Mouse (Mus musculus) granulocyte monocyte progenitor cell, adult 5-6 weeks (primary cell): ENCODE data around the gene Slc6a21. TPM values are rescaled to one million over a fixed set of nuclear protein-coding genes. Genes with fewer than 3 reads are reported as not detected.
"Not testable (repeated sequence)": the region's sequence is repeated elsewhere in the genome, so short reads cannot be mapped to it uniquely, and the experiment has no call there.

ENCODE experiments used
- ATAC-seq: replicated peaks from 2 replicates; pipeline ENCODE4 v1.8.0; 2016; ENCODE audit warnings: mild to moderate bottlenecking, moderate TSS enrichment, inconsistent platforms; ENCODE audit not compliant: poor library complexity, severe bottlenecking
- total RNA-seq, 2 experiments: library from RNA; stranded (forward) in 1 of 2; stranded (reverse) in 1 of 2; fragments of 200-712, 200-1000 nt in 1 of 2; fragments of >200 nt in 1 of 2; fragmentation: Nextera tagmentation in 1 of 2; gene quantifications; 2 replicates each; pipeline ENCODE4 v1.2.3; 2014 to 2017

The Slc6a21 gene
- total RNA-seq, 2 experiments from 2014 or later = not detected

DNA sequence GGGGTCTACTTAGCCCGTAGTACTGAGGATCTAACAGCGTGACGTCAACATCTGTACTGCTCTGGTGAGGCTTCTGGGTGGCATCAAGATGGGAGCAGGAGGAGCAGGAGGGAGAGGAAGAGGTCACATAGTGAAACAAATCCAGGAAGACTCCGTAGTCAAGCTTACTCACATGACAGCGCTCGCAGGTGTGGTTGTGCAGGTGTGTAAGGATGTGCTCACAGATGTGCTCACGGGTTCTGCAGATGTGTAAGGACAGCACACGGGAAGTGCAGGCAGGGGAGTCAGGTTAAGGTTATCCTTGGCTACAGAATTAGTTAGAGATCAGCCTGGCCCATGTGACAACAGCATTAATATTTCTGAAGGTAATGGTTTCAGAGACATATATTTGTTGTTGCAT is 23.5 kb upstream of the Slc6a21 start:
- no peak for ATAC-seq

DNA sequence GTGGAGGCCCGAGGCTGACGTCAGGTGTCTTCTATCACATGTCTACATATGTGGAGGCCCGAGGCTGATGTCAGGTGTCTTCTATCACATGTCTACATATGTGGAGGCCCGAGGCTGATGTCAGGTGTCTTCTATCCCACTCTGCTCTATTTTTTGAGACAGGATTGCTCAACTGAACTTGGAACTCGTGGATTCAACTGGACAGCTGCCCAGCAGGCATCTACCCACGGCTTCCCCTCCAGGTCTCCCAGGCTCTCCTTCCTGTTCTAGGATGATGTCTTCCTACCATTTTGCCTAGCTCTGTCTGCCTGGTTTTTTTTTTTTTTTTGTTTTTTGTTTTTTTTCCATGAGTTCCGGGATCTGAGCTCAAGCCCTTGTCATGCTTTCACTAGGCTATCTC is 21.5 kb upstream of the Slc6a21 start:
- not testable (repeated sequence) for ATAC-seq

DNA sequence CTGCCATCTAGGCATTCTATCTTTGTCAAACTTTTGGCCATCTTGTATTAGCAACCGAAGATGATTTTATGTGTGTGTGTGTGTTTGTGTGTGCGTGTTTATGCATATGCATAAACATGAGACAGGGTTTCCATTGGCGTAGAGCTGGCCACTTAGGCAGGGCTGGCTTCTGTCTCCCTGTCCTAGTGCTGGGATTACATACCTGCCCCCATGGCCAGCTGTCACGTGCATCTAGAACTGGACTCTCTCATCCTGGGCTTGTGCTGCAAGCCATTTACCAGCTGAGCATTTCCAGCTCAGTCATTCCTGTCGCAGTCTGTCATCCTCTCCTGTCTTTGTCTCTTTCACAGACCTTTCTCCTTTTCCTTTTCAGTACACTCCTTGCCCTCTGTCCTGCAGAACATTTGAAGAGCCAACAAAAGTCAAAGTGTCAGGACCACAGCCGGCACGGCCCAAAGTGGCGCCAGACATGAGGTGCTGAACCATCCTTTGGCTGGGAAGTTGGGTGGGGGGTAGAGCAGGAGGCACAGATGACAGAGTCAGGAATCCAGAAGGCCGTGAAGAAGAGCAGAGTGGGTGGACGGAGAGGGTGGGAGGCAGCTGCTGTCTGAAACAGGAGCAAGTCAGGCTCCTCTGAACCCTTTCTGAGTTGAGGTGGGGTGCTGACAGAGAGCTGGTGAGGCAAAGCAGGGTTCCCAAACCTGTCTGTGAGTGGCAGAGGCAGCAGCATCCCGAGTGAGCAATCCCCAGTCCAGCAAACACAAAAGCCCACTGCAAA is 20.1 kb upstream of the Slc6a21 start:
- no peak for ATAC-seq

DNA sequence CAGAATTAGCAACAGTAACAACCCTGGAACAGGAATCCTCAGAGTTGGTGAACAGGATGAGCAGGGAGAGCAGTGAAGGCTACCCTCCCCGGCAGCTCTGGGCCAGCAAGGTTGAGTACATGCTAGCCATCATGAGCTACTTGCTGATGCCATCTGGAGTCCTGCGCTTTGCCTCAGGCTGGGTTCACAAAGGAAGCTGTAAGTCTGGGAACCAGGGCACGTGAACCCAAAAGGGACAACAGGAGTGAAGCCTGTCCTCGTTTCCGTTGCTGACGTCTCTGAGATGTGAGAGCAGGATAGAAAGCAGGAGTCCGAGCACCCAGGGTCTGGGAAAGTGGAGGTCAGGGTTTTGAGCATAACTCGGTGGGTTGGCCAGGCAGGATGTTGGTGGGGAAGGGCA is 18.0 kb upstream of the Slc6a21 start:
- no peak for ATAC-seq

GRCm38 (mm10) chr7:45262266-45262665 is 15.0 kb upstream of the Slc6a21 start:
- ATAC-seq = no peak

DNA sequence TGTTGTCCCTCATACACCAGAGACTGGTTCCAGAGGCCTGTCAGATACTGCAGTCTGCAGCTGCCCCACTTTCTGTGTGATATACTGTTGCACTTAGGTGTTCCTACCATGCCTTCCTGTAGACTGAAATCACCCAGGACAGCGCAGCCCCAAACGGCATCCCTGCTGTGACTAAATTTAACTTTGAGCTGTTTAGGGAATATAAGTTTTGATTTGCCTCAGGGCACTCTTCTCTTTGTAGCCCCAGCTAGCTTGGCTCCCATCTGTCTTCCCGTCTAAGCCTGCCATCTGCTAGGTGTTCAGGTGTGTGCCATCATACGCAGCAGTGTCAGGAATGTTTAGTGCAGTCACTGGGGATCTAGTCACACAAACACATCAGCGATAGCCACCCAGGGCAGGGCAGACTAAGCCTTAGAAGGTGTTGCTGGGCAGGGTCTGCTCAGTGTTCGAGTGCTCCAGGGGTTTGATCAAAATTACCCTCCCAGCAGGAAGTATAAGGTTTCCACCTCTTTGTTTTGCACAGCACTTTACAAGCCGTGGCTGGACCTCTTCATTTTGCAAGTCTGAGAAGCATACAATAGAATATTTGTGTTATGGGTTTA is 14.2 kb upstream of the Slc6a21 start:
- no peak for ATAC-seq

DNA sequence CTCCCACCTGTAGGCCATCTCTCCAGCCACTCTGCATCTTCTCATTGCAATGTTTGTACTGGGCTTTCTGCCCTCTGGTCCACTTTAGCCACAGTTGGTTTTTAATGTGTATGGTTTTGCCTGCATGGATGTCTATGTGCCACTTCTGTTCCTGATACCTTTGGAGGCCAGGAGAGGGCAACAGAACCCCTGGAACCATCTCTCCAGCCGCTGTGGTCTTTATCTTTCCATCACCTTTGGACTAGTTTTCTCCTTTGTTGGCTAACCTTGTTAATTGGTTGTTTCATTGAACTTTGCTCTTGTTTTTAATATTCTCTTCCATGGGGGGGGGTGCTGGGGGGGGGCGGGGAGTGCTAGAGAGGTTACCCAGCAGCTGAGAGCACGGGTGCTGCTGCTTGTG is 13.0 kb upstream of the Slc6a21 start:
- no peak for ATAC-seq

- ATAC-seq = no peak
Observed at GRCm38 (mm10) chr7:45265518-45265917, 11.8 kb upstream of the Slc6a21 start.

DNA sequence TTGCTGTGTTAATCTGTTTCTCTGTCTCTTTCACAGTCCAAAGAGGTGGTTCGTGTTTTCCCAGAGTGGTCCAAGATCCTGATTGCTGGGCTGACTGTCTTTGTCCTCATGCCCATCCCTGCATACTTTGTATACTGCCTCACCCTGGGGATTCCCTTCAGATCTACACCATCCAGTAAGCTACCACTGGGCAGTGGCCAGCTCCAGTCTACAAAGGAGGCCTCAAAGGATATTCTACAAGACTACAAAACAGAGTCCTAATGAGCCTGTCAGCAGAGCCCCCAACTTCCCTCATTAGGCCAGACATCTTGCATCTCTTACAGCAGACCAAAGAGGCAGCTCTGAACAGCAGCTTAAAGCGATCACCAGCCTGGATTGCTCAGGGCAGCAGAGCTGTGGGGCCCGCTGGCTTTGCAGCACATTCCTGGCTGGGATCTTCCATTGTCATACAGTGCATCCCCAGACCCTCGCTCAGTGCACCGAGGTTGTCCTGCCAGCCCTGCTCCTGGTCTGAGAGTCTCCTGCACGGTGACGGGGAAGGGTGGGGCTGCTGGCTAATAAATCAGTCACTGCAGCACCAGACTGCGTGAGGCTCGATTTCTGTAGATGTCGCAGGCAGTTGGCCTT is 4.4 kb upstream of the Slc6a21 start:
- no peak for ATAC-seq

- ATAC-seq = no peak
Observed at GRCm38 (mm10) chr7:45273672-45274071, 3.6 kb upstream of the Slc6a21 start.

DNA sequence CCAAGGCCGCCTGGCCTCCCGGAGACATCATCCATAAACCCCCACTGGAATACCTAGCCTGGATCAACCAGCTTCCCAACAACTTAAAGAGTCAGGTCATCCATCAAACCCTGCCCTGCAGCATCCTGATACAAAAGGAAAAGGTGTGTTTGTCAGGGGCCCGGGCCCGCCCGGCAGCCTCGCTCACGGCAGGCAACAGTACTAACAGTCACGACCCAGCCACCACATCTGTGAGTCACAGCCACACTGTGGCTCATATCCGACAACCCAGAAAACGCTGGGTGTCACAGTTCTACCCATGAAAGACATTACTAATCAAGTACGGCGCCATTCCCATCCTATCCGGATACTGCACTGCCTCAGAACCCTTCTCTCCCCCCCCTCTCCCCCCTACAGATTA is 9.2 kb downstream of the Slc6a21 start:
- no peak for ATAC-seq

DNA sequence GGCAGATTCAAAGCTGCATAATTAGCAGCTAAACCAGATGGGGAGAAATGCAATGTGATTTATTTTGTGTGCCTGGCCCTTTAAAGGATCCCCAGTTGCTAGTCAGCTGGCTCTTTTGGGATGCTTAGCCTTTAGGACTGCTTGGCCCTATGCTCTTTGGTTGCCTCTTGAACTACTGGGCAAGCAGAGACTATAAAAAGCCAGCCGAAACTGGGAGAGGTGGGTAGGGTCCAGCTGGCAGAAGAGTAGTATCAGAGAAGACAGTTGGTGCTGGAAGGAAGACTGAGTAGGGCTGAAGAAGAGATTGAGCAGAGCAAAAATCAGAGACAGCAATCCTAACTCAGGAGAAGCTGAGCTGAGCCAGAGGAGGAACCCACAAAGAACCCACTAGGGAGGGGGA is 19.3 kb downstream of the Slc6a21 start:
- ATAC-seq = no peak

DNA sequence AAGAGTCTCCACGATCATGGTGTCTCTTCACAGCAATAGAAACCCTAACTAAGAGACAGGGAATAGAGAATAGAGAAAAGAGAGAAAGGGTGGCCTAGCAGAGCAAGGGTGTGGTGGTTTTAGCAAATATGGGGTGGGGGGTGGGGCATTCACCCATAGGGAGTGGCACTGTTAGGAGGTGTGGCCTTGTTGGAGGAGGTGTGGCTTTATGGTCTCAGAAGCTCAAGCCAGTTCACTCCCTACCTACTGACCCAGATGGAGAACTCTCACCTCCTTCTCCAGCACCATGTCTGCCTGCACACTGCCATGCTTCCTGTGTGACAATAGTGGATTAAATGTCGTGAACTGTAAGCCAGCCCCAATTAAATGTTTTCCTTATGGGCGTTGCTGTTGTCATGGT is 20.2 kb downstream of the Slc6a21 start:
- ATAC-seq = no peak

GRCm38 (mm10) chr7:45299752-45300151 is 22.4 kb downstream of the Slc6a21 start:
- peak; percentile 98 for ATAC-seq

GRCm38 (mm10) chr7:45300270-45300669 is 23.0 kb downstream of the Slc6a21 start:
- ATAC-seq = no peak; the same call in 1 of the 2 replicates

GRCm38 (mm10) chr7:45302626-45303025 is 25.3 kb downstream of the Slc6a21 start:
- ATAC-seq = no peak

DNA sequence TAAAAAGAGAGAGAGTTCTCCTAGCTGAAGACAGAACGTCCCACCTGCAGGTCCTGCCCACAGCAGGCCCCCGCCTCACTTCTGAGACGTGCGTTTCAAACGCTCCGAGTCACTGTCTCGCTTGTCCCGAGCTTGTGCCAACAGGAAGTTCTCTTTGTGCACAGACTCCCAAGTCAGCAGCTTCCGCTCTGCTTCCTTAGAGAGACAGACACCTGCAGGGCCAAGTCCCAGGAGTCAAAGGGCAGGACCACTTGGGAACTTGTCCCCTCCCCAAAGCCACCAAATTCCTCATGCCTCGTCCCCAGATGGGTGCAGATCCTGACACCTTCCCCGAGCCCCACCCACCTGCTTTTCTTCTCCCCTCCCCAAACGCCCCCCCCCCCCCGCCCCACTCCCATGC is 27.6 kb downstream of the Slc6a21 start:
- no peak for ATAC-seq

DNA sequence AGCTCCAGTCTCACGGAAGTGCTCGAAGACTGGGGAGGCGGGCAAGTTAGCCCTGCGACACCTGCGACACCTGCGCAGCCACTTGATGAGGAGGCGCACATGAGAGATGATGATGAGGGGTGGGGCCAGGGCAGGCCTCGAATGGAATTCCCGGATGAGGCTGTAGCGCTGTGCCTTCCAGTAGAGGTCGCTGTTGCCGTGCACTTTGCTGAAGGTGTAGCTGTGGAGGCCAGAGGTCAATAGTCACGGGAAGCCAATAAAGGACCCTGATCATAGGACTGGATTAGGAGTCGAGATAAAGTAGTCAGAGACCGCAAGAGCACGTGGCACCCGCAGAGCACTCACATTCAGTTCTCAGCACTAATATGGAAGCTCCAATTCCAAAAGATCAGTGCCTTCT is 28.0 kb downstream of the Slc6a21 start:
- ATAC-seq = peak; percentile 56

GRCm38 (mm10) chr7:45308551-45309240 is 31.4 kb downstream of the Slc6a21 start:
- peak; percentile 65 for ATAC-seq

DNA sequence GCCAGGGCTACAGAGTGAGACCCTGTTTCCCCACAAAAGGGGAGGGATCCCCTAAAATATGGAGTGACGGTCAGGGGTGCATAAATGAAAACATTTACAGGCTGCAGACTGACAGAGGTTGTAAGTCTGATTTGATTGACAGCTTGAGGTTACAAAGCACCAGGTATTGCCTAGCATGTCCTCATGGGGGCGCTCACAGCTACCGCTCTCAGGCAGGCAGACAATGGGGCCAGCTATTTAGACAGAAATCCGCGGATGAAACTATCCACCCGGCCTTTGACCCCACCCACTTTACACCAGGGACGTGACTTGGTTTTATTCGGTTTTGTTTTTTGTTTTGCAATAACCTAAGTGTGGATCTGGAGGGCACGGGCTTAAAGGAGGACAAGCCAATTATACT is 32.1 kb downstream of the Slc6a21 start:
- ATAC-seq = peak; percentile 76

DNA sequence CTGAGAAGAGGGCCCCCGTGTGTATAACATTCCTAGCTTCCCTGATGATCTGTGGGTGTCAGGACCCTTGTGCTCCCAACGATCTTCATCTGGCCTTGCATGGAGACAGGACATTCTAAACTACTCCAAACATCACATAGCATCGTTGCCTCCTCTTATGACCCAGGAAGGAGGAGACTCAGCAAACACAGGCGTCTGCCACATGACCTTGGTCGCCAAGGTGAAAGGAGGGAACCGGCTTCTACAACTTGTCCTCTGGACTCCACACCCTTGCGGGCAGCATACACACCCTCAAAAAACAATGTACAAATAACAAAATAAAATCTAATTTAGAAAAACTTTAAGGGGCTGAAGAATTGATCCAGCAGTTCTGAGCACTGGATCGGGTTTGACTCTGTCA is 34.7 kb downstream of the Slc6a21 start:
- ATAC-seq = no peak
